Mouse (Mus musculus): ENCODE measurements around the gene Nudcd3.

Nudcd3 gene

DNA sequence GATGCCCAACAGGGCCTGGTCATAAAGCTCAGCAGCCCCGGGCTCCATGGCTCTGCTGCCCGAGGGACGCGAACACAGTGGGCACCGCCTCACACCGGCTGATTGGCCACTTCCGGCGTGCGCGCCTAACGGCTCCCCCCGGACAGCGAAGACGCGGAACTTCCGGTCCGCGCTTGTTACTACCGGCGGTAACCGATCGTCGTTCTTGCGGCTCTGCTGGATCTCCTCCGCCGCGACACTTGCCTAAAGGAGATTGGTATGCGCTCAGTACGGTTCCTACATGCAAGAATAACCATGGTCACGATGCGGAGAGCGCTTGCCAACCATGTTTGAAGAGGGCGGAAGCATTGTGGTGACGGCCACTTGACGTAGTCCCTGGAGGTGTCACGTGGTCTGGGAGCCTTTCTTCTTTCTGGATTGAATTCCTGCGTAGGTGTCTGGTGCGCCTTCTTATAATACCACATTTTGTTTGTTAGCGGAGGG, at the start of gene Nudcd3:
Gene Nudcd3, minus strand, starts transcription at position 329 of the 483 bp plus-strand sequence.
- DNase-seq (ENCODE audit: low spot score in 2 of 2), result peak; percentile 83 to 86

DNA sequence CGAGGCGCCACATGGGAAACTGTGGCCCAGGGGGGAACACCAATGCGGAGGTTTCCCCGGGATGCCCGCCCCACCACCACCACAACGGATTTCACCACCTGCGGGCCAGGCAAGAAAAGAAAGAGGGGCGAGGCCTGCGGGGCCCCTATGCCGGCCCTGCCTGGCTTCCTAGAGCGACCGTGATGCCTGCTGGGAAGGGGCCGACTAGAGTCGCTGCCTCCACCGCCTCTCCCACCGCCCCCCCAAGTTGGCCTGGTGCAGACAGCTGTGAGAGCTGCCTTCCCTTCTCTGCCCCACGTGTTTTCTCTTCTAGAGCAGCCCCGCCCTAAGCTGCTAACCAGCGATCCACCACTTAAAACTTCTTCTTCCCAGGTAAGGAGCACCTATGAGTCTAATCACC, 44.5 kb upstream of the Nudcd3 start:
- no peak for DNase-seq (ENCODE audit: low spot score in 2 of 2)

DNA sequence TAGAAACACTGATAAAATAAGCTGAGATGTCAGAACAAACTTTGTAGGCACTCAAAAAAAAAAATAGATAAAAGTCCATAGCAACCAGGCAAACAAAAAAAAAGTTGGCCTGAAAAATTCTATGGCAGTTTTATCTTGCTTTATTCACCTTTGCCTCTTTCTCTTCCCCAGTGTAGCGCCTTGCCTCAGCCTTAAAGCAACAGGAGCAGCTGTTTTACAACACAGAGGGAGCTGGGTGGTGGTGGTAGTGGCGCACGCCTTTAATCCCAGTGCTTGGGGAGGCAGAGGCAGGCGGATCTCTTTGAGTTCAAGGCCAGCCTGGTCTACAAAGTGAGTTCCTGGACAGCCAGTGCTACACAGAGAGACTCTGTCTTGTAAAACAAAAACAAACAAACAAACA, 32.8 kb upstream of the Nudcd3 start:
- no peak for DNase-seq (ENCODE audit: low spot score in 2 of 2)

DNA sequence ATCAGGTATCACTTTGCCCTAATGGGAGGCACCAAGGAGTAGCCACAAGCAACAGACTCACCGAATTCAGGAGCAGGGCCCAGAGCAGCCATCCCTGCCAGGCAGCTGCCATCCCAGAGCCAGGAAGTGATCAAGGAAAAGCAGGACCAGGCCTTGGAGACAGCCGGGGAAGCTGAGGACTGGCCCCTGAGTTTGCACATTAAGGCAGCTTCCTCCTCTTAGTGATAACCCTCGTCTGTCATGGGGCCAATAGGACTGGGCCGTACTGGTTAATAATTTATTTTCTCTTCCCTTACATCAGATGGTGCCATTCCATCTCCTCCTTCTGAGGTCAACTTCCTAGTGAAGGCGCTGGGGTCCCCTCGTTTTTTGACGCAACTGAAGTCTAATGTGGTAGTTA, 29.8 kb upstream of the Nudcd3 start, which contains the start of gene Npc1l1:
Gene Npc1l1, minus strand, starts transcription at position 132 of the 400 bp plus-strand sequence.
- DNase-seq (ENCODE audit: low spot score in 2 of 2), result no peak

DNA sequence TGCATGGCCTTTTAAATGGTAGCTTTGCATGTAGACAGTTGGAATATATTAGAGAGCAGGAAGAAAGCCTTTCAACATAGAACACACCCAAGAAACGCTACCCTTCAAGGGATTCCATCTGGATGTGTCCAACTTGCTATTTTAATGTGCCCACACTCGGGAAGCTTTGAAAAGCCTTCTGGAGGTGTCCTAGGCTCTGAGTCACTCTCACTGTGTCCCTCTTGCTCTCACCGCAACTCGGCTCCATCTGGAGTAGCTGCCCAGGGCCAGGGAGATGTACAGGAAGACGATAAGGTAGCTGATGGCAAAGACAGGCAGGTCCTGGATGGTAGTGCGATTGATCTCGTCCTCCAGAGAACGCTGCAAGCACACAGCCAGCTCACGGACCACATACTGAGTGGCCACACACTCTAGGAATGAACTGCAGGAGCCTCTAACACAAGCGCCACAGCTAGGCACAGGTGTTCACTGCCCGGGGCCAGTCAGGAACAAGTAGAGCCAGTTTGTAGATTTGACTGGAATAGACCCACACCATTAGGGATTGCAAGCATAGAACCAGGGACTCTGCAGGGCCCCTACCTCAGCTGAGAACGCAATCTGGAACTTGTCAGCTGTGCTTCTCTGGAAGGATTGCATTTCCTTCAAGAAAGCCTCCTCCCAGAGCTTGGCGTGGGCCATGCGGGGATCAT, 24.5 kb upstream of the Nudcd3 start:
- DNase-seq (ENCODE audit: low spot score in 2 of 2), result peak; percentile 14 to 58

DNA sequence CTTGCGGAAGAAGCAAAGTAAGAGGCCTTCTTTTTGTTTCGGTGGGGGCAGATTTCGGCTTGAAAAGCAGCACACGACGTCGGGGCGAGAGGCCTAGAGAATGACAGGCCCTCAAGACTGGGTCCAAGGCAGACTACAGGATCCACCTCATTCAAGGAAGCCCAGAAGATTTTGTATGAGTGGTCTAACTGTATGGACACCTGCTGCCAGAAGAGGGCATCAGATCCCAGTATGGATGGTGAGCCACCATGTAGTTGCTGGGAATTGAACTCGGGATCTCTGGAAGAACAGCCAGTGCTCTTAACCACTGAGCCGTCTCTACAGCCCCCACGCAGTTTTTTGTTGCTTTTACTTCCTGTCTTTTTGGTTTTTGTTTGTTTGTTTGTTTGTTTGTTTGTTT, 22.0 kb upstream of the Nudcd3 start:
- no peak for DNase-seq (ENCODE audit: low spot score in 2 of 2)

DNA sequence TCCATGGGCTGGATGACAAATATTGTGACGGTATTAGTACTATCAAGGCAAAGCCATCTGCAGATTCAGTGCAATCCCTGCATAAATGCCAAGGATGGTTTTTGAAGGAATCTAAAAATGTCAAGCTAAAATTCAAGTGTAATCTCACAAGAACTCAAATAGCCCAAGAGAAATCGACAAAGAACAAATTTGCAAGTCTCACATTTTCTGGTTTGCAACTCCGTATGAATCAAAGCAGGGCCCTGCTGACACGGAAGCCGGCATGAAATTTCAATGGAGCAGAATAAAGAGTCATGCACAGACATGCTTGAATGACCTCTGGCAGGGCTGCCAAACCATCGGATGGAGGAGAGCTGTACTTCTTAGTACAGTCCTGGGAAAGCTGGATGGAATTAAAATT, 19.8 kb upstream of the Nudcd3 start:
- no peak for DNase-seq (ENCODE audit: low spot score in 2 of 2)

DNA sequence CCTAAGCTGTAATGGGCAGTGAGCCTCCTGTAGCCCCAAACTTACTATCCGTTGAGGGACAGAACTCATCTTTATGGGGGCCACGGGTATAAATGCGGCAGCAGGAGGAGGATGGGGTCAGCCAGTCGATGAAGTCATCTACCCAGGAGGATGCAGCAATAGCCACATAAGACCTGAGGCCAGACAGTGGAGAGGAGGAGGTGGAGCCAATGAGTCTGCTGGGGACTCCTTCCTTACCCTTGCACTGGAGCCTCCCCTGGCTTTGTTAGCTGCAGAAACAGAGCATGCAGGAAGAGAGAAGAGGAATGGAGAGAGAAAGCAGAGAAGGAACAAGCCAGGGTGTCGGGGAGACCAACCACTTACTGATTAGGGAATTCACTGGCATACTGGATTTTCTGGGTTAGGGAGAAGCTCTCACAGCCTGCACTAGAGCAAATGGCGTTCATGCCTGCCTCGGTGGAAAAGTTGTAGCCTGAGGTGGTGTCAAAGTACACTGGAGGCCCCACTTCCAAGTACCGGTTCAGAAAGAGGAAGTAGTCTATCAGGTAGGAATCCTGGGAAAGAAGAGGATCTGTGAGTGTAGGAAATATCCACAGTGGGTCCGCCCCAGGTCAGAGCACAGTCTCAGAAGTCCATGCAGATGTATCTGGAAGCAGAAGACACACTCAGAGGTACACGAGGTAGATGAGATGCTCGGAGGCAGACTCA, 18.1 kb upstream of the Nudcd3 start:
- no peak for DNase-seq (ENCODE audit: low spot score in 2 of 2)

DNA sequence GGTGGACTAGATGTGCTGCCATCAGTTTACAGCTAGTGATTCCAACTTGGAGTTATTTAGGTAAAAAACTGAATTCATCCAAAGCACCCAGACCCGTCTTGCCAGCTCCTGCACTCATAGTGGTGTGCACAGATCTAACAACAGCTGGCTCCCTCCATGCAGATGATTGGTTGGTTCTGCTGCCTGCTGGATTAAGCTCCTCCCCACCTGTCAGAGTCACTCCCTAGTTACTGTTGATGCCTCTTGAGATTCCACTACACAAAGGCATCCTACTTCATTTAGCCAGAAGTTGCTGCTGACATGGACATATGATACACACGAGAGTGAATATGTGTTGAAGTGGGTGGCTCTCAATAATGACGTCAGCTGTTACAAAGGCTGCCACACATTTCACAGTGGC, 16.6 kb upstream of the Nudcd3 start:
- no peak for DNase-seq (ENCODE audit: low spot score in 2 of 2)

DNA sequence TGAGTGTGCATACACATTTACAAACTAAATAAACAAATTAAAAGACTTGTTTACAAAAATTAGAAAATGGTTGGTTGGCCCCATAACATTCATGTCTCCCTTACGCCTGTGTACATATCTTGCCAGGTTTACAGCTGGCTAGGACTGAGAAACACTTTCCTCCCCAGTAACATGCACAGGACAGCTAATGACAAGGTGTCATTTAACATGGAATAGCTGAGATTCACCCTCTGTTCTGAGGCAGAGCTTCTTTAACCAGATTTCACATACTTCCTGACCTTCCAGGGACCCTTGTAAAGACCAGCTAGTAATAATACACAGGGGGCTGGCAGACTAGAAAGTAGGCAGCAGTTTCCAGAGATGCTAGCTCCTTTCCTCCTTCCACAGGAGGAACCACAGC, 7.9 kb upstream of the Nudcd3 start:
- no peak for DNase-seq (ENCODE audit: low spot score in 2 of 2)

DNA sequence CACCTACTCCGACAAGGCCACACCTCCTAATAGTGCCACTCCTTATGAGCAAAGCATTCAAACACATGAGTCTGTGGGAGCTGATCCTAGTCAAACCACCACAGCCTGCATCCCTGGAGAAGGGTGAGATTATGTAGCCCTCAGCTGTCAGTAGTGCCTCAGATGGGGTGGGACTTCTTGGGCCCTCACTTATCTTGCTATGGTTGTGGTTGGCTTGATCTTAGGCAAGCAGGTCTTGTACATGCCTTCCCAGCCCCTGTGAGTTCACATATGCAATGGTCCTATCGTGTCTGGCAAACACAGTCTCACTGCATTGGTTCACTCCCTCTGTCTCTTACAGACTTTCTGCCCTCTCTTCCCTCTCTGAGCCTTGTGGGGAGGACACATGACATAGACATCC, 6.9 kb upstream of the Nudcd3 start:
- no peak for DNase-seq (ENCODE audit: low spot score in 2 of 2)

DNA sequence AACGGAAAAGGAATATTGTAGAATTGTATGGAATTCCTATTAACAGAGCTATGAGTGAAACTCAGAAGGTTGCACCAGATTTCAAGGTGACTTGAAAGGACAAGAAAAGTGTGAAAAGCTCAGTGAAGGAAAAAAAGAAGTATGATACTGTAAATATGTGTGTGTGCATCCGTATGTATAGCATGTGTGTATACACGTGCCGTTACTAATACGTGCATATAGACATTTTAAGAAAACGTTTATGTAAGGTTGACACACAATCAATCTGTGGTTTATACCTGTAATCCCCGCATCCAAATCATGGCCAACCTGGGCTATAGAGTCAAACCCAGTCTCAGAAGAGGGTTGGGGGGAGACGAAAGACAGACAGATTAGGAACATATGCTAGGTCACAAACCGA, 355 bp upstream of the Nudcd3 start:
- no peak for DNase-seq (ENCODE audit: low spot score in 2 of 2)

DNA sequence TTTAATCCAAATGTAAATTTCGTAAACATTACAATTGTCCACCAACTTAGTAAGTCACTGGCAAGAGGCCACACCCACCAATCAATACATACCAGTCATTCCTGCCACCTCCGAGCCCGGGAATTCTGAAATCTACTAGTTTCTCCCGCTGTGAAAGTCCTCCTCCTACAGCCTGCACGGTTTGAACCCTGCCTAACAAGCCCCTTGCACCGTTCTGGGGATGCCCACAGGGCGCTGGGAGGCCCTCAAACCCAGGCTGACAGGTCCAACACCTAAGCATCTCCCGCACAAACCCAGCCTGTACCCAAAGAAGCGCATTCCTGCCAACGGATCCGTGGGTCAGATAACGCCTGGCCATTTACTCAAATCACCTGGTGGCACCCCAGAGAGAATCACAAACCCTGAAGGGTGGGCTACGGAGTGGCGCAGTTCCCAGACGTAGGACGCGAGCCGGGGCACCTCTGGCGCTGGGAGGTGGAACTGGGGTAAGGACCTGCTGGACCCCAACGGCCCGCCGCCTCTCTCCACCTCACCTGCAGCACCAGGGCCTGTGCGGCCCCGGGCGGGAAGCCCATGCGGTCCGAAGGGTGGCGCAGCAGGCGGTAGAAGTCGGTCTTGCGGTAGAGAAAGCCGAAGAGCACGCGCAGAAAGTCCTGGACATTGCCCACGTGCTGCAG, 667 bp downstream of the Nudcd3 start, which contains the start of gene A730071L15Rik:
Gene A730071L15Rik, plus strand, starts transcription at position 620 of the 677 bp plus-strand sequence.
- no peak for DNase-seq (ENCODE audit: low spot score in 2 of 2)

DNA sequence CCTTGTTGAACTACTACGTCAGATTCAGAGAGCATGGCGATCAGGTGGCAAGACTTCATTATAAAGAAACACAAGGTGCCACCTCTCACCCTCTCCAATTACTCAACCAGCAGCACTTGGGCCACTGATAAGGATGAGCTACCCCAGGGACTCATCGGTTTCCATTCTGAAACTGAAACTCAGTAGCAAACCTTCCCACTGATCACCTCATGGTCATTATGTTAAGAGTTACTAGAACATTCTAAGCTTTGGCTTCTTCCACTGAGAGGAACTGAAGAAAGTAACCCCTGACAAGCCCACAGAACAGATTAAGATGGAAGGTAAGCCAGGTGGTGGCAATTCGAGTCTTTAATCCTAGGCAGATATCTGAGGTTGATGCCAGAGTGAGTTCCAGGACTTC, 1.8 kb downstream of the Nudcd3 start:
- no peak for DNase-seq (ENCODE audit: low spot score in 2 of 2)

DNA sequence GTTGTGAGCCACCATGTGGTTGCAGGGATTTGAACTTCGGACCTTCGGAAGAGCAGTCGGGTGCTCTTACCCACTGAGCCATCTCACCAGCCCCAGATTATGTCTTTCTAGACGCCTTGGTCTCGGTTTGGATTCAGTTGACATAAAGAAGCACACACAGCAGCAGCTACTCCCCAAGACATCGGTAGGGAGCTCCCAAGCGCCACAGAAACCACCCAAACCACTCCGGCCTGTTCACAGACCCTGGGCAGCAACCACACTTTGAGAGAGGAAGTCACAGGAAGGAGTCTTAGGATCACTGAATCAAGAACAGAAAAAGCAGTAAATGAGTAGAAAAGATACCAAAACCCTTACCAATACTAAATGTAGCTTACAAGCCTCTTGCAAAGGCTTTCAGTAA, 3.4 kb downstream of the Nudcd3 start:
- no peak for DNase-seq (ENCODE audit: low spot score in 2 of 2)

DNA sequence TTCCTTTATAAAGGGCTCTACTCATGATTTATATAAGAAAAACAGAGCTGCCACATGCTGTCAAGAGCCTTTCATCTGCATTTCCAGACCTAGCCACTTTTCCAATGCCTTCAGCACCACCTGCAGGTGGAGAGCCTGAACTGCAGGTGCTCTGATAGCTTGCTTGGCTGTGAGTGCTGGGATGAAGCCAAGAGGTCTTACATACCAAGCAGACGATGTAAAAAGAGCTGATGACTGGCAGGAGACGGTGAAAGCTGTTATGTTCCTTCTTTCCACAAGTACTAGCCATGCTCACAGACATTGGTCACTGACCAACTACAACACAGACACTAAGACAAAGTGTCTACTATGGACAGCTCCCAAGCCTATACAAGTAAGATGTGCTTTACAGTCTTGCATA, 12.3 kb downstream of the Nudcd3 start:
- DNase-seq (ENCODE audit: low spot score in 2 of 2), result peak; percentile 87 to 88

DNA sequence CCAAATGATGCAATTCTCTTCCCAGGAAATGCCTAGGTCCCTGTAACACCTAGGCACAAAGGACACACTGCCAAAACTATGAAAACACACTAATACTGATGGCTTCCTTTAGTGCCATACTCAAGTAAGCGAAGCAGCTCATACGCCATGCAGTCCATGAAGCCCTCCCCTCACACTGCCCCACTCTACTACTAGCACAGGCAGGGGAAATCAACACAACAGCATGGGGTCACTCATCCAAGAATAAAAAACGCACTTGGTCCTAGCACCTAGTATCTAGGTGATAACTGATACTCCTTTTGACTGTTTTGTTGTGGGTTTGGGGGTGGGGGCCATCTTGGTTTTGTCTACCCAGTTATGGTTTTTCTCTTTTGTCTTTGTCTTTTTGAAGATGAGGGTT, 12.8 kb downstream of the Nudcd3 start:
- no peak for DNase-seq (ENCODE audit: low spot score in 2 of 2)

DNA sequence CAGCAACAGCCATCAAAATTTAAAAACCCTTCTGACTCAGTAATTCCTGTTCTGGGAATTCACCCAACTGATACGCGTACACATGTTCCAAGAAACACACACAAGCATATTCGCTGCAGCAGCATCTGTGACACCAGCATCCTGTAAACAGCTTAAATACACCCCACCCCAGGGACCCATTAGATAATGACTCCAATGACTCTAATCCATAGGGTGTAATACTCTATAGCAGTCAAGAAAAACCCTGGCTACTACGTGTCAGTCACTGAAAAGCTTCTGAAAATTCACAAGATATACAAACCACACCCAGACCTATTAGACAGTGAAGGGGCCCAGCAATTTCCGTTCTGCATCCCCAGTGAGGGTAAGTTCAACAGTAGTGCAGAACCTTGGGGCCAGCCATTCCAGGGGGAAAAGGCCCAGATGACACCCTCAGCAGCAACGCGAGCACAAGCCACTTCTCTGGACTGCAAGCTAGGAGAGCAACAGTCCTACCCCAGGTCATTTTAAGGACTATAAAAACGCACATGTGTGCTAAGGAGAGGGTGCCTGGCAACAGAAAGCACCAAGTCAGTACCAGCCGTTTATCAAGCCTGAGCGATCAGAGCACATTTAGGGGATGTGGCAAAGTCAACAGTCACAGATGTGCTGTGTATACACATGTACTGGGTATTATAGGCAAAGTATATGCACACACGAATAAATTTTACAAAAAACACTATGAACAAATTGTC, 15.8 kb downstream of the Nudcd3 start:
- DNase-seq (ENCODE audit: low spot score in 2 of 2), result no peak

DNA sequence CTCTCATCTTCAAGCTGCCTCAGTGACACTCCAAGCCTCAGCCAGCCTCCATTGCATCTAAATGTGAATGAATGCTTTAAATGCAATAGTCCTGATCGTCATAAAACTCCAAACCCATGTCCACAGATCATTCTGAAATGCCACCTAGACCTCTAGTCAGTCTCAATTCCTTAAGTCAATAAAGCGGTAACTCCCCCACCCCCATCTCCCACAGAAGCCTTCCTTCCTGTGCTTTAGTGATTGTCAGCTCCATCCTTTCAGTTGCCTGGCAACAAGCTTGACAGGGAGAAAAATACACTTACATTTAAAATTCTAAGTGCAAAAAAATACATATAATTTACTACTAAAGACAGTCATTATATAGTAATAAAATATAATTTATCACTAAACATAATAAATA, 17.0 kb downstream of the Nudcd3 start:
- DNase-seq (ENCODE audit: low spot score in 2 of 2), result no peak

DNA sequence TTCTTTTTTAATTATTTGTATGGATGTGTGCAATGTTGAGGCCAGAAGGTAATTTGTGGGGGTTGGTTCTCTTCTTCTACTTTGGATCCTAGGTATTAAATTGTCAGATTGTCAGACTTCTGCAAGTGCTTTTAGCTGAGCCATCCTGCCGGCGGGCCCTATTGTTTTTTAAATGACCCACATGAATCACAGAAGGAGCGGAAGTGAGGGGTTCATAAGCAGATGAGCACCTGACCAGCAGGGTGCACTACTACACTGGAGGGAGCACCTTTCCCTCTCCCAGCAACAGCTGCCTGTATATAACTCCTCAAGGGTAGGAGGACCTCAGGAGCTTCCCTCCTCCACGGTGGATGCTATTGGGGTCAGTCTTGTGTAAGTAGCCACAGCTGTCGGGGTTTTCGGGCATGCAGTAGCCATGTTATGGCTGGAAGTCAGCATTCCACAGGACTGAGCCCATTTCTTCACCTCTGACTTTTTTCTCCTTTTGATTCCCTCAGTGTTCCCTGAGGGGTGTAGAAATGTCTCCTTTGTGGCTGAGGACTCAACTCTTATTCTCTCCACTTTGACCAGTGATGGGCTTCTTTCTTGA, 19.3 kb downstream of the Nudcd3 start:
- no peak for DNase-seq (ENCODE audit: low spot score in 2 of 2)

DNA sequence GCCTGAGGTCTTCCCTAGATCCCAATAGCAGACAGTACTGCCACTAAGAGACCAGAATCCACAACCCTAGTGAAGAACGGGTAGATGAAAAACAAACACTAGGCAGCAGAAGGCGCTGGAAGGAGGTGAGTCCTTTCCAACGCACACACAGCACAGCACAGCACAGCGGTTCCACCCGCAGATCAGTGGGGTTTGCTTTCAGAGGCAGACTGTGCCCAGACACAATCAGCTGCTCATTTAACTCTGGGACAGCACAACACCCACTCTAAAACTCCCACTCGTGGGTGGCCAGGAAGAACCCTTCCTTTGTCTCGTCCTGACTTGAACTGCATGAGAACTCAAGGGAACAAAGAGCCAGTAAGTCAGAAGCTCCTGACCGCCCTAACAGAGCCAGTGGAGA, 21.0 kb downstream of the Nudcd3 start:
- DNase-seq (ENCODE audit: low spot score in 2 of 2), result peak; percentile 29 to 52

Measured in right cerebral cortex, postnatal 36 days (tissue).